Mouse (Mus musculus): ENCODE results near the gene Nell1. TPM values are rescaled to one million over a fixed set of nuclear protein-coding genes. Genes with fewer than 3 reads are reported as not detected.

The Nell1 gene
- polyA plus RNA-seq (2014; fragmentation: Illumina TruSeq; extraction: RNeasy Lipid Tissue Mini Kit (QIAGEN cat#74804); ENCODE audit: low read depth, low replicate concordance): 0.70 TPM

GRCm38 (mm10) chr7:49974841-49975440 lies at the start of gene Nell1:
Nell1 (plus strand) TSS chr7:49974864.

DNA sequence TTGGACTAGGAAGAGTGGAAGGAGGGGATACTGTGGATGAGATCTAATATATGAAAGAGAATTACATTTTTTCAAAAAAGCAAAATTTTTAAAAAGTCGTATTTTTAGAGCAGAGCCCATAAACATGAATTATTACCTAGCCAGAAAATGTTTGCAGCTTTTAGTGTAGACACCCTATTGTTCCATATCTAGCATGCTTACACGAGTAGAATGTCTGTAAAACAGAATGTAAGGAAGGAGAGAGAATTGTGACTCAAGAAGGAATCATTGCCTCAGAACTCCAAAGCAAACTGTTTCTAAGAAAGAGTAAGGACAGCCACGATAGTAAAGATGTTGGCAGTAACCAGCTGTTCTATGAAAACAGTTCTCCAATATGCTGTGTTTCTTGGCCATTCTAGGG lies 624.2 kb downstream of the Nell1 start, which contains the start of gene 4933405O20Rik:
Gene 4933405O20Rik, plus strand, starts transcription at position 301 of the 400 bp plus-strand sequence.

Other genes with a start within 250 kb of the Nell1 start
- gene Htatip2, start 215.7 kb upstream of the Nell1 start, polyA plus RNA-seq (2014; fragmentation: Illumina TruSeq; extraction: RNeasy Lipid Tissue Mini Kit (QIAGEN cat#74804); ENCODE audit: low read depth, low replicate concordance): 28.1 TPM
- gene Prmt3, start 196.5 kb upstream of the Nell1 start, polyA plus RNA-seq (2014; fragmentation: Illumina TruSeq; extraction: RNeasy Lipid Tissue Mini Kit (QIAGEN cat#74804); ENCODE audit: low read depth, low replicate concordance): 53.4 TPM
- 4.3 TPM for gene Slc6a5, start 64.7 kb upstream of the Nell1 start, polyA plus RNA-seq (2014; fragmentation: Illumina TruSeq; extraction: RNeasy Lipid Tissue Mini Kit (QIAGEN cat#74804); ENCODE audit: low read depth, low replicate concordance)